Mouse (Mus musculus): ENCODE measurements around the gene Olfr508. TPM values are rescaled to one million over a fixed set of nuclear protein-coding genes. Genes with fewer than 3 reads are reported as not detected.
"Not testable (repeated sequence)": the region's sequence is repeated elsewhere in the genome, so short reads cannot be mapped to it uniquely, and the experiment has no call there.

Olfr508 gene
- not detected in 2 replicates for total RNA-seq (2017)

DNA sequence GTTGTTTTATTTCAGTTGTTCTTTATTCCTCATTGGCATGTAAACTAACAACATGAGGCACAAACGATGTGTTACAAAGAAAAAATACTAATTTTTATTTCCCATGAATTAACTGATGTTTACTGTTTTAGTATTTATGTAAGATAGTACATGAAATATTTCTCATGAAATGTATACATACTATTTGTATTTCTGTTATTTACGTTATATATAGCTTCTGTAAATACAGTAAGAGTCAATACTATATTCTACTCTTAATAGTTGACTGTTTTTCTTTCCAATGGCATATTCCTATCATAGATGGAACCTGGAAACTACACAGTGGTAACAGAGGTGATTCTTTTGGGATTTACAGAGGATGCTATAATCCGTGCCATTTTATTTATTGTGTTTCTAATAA is at the start of gene Olfr508:
Gene Olfr508 (plus strand): TSS at position 301 of the 400 bp plus-strand sequence.
- ATAC-seq (replicated peaks; ENCODE audit: low read depth, poor library complexity, severe bottlenecking), result no peak

DNA sequence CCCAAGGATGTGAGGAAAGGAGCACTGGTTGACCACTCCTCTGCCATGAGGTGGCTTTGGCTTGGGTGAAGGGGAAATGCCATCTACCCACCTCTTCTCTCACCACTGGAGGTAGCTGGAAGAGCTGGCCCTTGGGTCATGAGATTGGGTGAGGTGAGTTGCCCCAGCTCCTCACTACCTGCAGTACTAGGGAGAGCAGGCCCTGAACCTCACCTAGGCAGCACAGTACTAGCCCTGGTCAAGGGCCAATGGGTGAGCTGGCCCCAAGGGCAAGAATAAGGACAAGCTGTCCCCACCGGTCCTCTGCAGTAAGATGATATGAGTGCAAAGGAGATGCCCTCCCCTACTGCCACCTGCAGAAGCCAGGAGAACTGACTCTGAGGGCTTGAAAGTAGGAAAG is 40.0 kb upstream of the Olfr508 start:
- ATAC-seq (replicated peaks; ENCODE audit: low read depth, poor library complexity, severe bottlenecking), result no peak

DNA sequence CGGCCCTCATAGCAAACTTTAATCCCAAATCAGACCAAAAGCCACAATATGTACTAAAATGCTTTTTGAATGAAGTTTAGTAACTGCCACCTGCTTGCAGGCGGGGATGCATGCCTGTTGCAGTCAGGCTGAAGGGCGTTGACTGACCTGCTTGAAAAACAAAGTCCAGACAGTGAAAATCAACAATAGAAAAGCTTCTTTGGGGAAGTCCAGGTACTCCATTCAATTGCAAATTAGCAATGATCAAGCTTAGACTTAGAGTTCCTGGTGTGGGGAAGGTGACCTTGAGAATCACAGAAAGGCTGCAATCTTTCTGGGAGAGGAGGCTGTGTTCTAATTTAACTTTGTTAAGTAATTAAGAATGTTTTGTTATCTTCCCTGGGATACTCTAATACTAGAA is 27.9 kb upstream of the Olfr508 start:
- ATAC-seq (replicated peaks; ENCODE audit: low read depth, poor library complexity, severe bottlenecking), result not testable (repeated sequence)

DNA sequence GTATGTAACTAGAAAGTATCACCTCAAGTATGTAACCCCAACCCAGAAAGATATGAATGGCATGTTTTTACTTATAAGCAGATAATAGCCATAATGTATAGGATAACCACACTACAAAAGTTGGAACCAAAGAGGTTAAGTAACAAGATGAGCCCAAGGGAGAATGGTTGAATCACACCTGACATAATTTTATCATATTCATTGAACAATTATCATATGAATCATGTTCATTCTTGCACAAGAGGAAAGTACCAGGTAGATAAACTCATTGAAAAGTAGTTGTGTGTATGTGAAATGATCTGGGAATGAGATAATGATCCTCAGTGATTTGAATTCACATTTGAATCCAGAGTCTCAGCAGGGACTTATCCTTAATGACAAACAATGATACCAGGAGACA is 19.3 kb upstream of the Olfr508 start, which contains the start of gene Olfr506:
Gene Olfr506 (plus strand): TSS at position 301 of the 400 bp plus-strand sequence.
- no peak for ATAC-seq (replicated peaks; ENCODE audit: low read depth, poor library complexity, severe bottlenecking)

DNA sequence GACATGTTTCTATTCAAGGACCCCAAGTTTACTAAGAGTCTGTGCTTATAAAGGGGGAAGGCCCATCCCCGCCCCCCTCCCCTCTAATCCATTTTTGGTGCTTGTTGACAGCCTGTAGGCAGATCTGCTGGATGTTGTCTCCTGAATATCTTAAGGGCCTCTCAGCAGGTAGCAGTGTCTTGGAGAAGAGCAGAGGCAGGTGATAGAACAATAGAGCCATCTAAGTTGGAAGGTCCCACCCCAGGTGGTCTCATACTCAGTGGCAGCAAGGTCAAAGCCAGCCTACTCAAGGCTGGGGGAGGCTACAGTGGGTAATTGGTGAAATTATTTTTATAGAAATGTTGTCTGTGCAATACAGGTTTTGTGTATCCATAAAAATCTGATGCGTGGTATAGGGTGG is 15.7 kb upstream of the Olfr508 start:
- ATAC-seq (replicated peaks; ENCODE audit: low read depth, poor library complexity, severe bottlenecking), result no peak

DNA sequence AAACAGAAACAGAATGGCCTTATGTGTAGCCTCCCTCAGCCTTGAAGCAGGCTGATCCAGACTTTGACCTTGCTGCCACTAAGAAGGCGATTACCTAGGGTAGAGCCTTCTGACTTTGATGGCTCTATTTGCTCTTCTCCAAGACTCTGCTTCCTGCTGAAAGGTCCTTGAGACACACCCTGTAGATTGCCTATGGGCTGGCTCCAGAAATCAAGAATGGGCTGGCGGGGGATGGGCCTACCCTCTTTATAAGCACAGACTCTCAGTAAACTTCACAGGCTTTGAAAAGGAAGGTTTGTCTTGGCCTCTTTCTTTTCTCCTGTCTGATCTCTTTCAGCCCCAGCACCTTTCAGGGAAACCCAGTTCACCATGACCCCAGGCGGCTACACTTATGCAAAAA is 13.0 kb upstream of the Olfr508 start:
- not testable (repeated sequence) for ATAC-seq (replicated peaks; ENCODE audit: low read depth, poor library complexity, severe bottlenecking)

DNA sequence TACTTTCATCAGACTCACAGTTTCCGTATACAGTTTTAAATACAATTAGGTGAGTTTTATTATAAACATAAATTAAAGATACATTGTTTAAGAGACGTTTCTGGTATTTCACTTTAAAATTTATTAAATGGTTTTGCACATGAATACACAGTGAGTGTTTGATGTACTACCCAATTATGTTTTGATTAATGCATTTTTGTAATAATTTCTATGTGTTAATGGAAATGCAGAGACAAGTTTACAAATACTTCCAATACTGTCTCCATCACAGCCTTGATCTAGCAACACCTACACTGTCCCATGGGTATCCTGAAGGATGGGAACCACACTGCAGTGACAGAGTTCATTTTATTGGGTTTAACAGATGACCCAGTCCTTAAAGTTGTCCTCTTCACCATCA is 8.3 kb upstream of the Olfr508 start, which contains the start of gene Olfr507:
Gene Olfr507 (plus strand): TSS at position 301 of the 400 bp plus-strand sequence.
- no peak for ATAC-seq (replicated peaks; ENCODE audit: low read depth, poor library complexity, severe bottlenecking)

DNA sequence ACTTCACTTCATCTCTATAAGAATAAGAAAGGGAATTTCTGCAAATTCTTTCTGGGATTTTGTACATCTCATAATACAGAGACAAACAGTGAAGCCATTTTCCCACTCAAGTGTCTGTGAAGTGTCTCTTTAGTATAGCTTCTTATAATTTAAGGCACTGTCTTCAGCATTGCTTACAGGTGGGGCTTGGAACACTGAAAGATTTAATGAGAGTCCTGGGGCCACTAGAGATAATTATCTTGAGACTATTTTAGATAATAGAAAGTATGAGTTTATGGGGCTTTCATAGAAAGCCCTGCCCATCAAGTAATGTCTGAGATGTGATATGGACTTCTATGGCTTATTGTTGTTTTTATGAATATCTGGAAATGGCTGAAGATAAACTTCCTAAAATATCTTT is 22.0 kb downstream of the Olfr508 start, which contains the start of gene Olfr509:
Gene Olfr509 (minus strand): TSS at position 101 of the 400 bp plus-strand sequence.
- ATAC-seq (replicated peaks; ENCODE audit: low read depth, poor library complexity, severe bottlenecking), result no peak

DNA sequence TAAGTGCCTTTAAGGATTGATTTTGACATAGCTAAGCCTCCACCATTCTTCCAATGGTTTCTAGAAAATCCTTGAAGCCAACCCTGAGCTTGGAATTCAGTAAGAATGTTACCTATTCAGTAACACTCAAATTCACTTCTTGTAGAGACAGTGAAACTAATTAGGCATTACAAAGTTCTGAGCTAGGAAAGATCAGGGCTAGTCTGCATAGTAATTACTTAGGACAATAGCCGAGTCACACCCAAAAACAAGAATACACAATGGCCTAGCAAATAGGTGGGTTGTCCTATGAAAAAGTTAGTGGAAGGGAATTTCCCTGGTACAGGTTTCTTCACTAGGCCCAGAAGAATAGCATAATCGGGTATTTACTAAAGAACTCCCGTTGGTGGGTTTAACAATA is 32.6 kb downstream of the Olfr508 start:
- no peak for ATAC-seq (replicated peaks; ENCODE audit: low read depth, poor library complexity, severe bottlenecking)

DNA sequence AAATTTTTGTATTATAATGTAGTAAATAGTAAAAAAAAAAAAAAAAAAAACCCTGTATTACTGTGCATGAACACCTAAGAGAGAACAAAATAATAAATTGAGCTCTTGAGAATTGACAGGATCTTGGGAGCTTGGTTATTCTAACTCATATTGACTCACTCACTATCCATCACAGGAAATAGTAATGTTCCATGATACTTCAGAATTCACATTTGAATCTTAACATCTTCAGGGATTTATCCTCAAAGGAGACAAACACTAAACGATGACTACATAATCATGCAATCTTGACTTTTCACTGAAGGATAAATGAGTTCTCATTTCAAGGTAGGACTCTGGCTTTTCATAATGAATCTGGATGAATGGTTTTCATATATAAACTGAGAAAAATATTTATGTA is 36.3 kb downstream of the Olfr508 start, which contains the start of gene Olfr510:
Gene Olfr510 (plus strand): TSS at position 301 of the 400 bp plus-strand sequence.
- ATAC-seq (replicated peaks; ENCODE audit: low read depth, poor library complexity, severe bottlenecking), result no peak

DNA sequence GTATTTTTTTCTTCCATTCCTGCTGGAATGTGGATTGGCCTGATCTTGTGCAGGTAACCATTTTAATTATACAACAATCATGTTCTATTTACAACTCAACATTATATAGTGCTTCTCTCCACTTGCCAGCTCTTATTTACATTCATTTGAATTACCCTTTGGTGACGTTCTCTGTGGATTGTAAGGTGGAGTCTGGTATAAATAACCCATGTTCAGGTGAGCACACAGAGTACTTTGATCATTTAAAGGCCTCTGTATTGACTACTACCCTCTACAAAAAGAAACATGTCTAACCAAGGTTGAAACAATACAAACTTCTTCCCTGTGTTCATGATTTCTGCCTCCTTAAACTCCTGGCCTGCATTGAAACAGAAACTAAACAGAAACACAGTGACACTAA is 41.3 kb downstream of the Olfr508 start:
- no peak for ATAC-seq (replicated peaks; ENCODE audit: low read depth, poor library complexity, severe bottlenecking)

DNA sequence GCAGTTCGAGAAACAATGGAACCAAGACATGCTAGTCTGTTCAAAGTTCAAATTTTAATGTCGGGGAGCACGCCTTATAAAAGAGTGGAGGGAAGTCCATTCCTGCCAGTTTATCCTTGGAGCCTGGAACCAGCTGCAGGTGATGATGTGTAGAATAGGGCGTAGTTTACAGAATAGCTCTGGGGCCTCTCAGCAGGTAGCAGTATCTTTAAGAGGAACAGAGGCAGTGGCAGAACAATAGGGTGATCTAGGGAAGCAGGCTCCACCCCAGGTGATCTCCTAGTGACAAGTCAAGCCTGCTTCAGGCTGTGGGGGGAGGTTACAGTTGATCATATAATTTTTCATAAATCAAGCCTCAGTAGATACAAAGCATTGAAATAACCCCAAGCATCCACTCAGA is 49.1 kb downstream of the Olfr508 start:
- ATAC-seq (replicated peaks; ENCODE audit: low read depth, poor library complexity, severe bottlenecking), result no peak

Other genes with a start within 250 kb of the Olfr508 start
- gene Olfr495, start 236.8 kb upstream of the Olfr508 start, total RNA-seq (2017), result not detected in 2 replicates
- not detected in 2 replicates for gene Olfr497, start 209.6 kb upstream of the Olfr508 start, total RNA-seq (2017)
- not detected in 2 replicates for gene Olfr498, start 164.7 kb upstream of the Olfr508 start, total RNA-seq (2017)
- not detected in 2 replicates for gene Olfr502, start 104.9 kb upstream of the Olfr508 start, total RNA-seq (2017)
- not detected in 2 replicates for gene Olfr503, start 85.5 kb upstream of the Olfr508 start, total RNA-seq (2017)
- gene Olfr504, start 64.2 kb upstream of the Olfr508 start, total RNA-seq (2017), result not detected in 2 replicates
- not detected in 2 replicates for gene Olfr506, start 19.2 kb upstream of the Olfr508 start, total RNA-seq (2017)
- not detected in 2 replicates for gene Olfr507, start 8.2 kb upstream of the Olfr508 start, total RNA-seq (2017)
- gene Olfr509, start 21.9 kb downstream of the Olfr508 start, total RNA-seq (2017), result not detected in 2 replicates
- gene Olfr510, start 36.4 kb downstream of the Olfr508 start, total RNA-seq (2017), result not detected in 2 replicates
- not detected in 2 replicates for gene Olfr512, start 83.3 kb downstream of the Olfr508 start, total RNA-seq (2017)
- gene Olfr513, start 121.0 kb downstream of the Olfr508 start, total RNA-seq (2017), result not detected in 2 replicates
- gene Olfr514, start 196.0 kb downstream of the Olfr508 start, total RNA-seq (2017), result not detected in 2 replicates
- not detected in 2 replicates for gene Olfr516, start 220.5 kb downstream of the Olfr508 start, total RNA-seq (2017)
- not detected in 2 replicates for gene Olfr517, start 242.4 kb downstream of the Olfr508 start, total RNA-seq (2017)

All from common myeloid progenitor, adult 5-6 weeks (primary cell).